Mouse (Mus musculus): ENCODE results near the gene Rufy3. TPM values are rescaled to one million over a fixed set of nuclear protein-coding genes. Genes with fewer than 3 reads are reported as not detected.
"Not testable (repeated sequence)": the region's sequence is repeated elsewhere in the genome, so short reads cannot be mapped to it uniquely, and the experiment has no call there.

Gene Rufy3
- polyA plus RNA-seq (2012; rRNA removed), result 104 and 113 TPM in 2 replicates

GRCm38 (mm10) chr5:88564501-88565147, at the start of gene Rufy3:
Gene Rufy3 (plus strand): TSS chr5:88565040.
- peak in 1 of 2 experiments; percentile 70 for DNase-seq (ENCODE audit: extremely low spot score in 1 of 2, low spot score in 1 of 2)

GRCm38 (mm10) chr5:88519232-88519631, 45.6 kb upstream of the Rufy3 start:
- DNase-seq (ENCODE audit: extremely low spot score in 1 of 2, low spot score in 1 of 2), result peak in 1 of 2 experiments; percentile 68

GRCm38 (mm10) chr5:88527657-88528056, 37.2 kb upstream of the Rufy3 start, which contains the start of gene Jchain:
Gene Jchain (minus strand): TSS chr5:88527891.
- DNase-seq (ENCODE audit: extremely low spot score in 1 of 2, low spot score in 1 of 2), result no peak

- DNase-seq (ENCODE audit: extremely low spot score in 1 of 2, low spot score in 1 of 2), result no peak
Measured at GRCm38 (mm10) chr5:88530908-88531307, 33.9 kb upstream of the Rufy3 start.

GRCm38 (mm10) chr5:88534697-88535096, 30.1 kb upstream of the Rufy3 start:
- no peak for DNase-seq (ENCODE audit: extremely low spot score in 1 of 2, low spot score in 1 of 2)

- no peak for DNase-seq (ENCODE audit: extremely low spot score in 1 of 2, low spot score in 1 of 2)
Measured at GRCm38 (mm10) chr5:88540845-88541244, 24.0 kb upstream of the Rufy3 start.

- peak in 1 of 2 experiments; percentile 71 for DNase-seq (ENCODE audit: extremely low spot score in 1 of 2, low spot score in 1 of 2)
Measured at GRCm38 (mm10) chr5:88542651-88543282, 22.1 kb upstream of the Rufy3 start.

GRCm38 (mm10) chr5:88544411-88544810, 20.4 kb upstream of the Rufy3 start:
- not testable (repeated sequence) for DNase-seq (ENCODE audit: extremely low spot score in 1 of 2, low spot score in 1 of 2)

GRCm38 (mm10) chr5:88545536-88545935, 19.3 kb upstream of the Rufy3 start:
- DNase-seq (ENCODE audit: extremely low spot score in 1 of 2, low spot score in 1 of 2), result no peak

- no peak for DNase-seq (ENCODE audit: extremely low spot score in 1 of 2, low spot score in 1 of 2)
Measured at GRCm38 (mm10) chr5:88553271-88554085, 11.4 kb upstream of the Rufy3 start.

- peak; percentile 84 to 98 for DNase-seq (ENCODE audit: extremely low spot score in 1 of 2, low spot score in 1 of 2)
Measured at GRCm38 (mm10) chr5:88554086-88554886, 10.6 kb upstream of the Rufy3 start, which contains the start of gene Utp3. Gene Utp3 (plus strand): TSS chr5:88554462.

GRCm38 (mm10) chr5:88558991-88559390, 5.8 kb upstream of the Rufy3 start:
- DNase-seq (ENCODE audit: extremely low spot score in 1 of 2, low spot score in 1 of 2), result no peak

GRCm38 (mm10) chr5:88561080-88561814, 3.6 kb upstream of the Rufy3 start:
- DNase-seq (ENCODE audit: extremely low spot score in 1 of 2, low spot score in 1 of 2), result no peak

GRCm38 (mm10) chr5:88562863-88563780, 1.7 kb upstream of the Rufy3 start:
- DNase-seq (ENCODE audit: extremely low spot score in 1 of 2, low spot score in 1 of 2), result no peak

GRCm38 (mm10) chr5:88565148-88566033, 551 bp downstream of the Rufy3 start:
- peak in 1 of 2 experiments; percentile 60 for DNase-seq (ENCODE audit: extremely low spot score in 1 of 2, low spot score in 1 of 2)

GRCm38 (mm10) chr5:88566034-88566841, 1.4 kb downstream of the Rufy3 start:
- DNase-seq (ENCODE audit: extremely low spot score in 1 of 2, low spot score in 1 of 2), result no peak

- DNase-seq (ENCODE audit: extremely low spot score in 1 of 2, low spot score in 1 of 2), result no peak
Measured at GRCm38 (mm10) chr5:88569541-88569940, 4.7 kb downstream of the Rufy3 start.
